In genomic region chr16:93678206-93678605, GRCm38 (mm10) we compare ENCODE assay signal across 18 mouse cellular contexts. TPM values are rescaled to one million over a fixed set of nuclear protein-coding genes. Genes with fewer than 3 reads are reported as not detected.
"Had no signal": no experiment of that assay in that cellular context is flagged by ENCODE, and none has a peak within 500 bp of the region (broad histone marks: within the 10 kb centered on the region; RNA-seq: fewer than 3 reads in every experiment).

No protein-coding gene starts in this region.

- ATAC-seq: midbrain, embryonic 13.5 days had no signal

- H3K4me2 ChIP-seq: kidney, embryonic 15.5 days; liver, embryonic 13.5 days; lung, embryonic 15.5 days; midbrain, embryonic 13.5 days; neural tube, embryonic 15.5 days had no signal

- H3K9ac ChIP-seq: kidney, embryonic 15.5 days; liver, embryonic 13.5 days; lung, embryonic 15.5 days; midbrain, embryonic 13.5 days; neural tube, embryonic 15.5 days had no signal

- H3K27ac ChIP-seq: kidney, embryonic 15.5 days; left cerebral cortex, adult 2 months; limb, embryonic 10.5 days; liver, embryonic 13.5 days; lung, embryonic 15.5 days; midbrain, embryonic 13.5 days; neural tube, embryonic 15.5 days had no signal

- H3K36me3 ChIP-seq: kidney, embryonic 15.5 days; limb, embryonic 10.5 days; liver, embryonic 13.5 days; lung, embryonic 15.5 days; midbrain, embryonic 13.5 days; neural tube, embryonic 15.5 days had no signal

- H3K4me3 ChIP-seq: kidney, embryonic 15.5 days; left cerebral cortex, adult 2 months; limb, embryonic 10.5 days; liver, embryonic 13.5 days; lung, embryonic 15.5 days; midbrain, embryonic 13.5 days; myocyte; neural tube, embryonic 15.5 days had no signal

- H3K9me3 ChIP-seq: kidney, embryonic 15.5 days; limb, embryonic 10.5 days; liver, embryonic 13.5 days; lung, embryonic 15.5 days; midbrain, embryonic 13.5 days; neural tube, embryonic 15.5 days had no signal

- DNase-seq: kidney, adult 2 months; kidney, postnatal 36 days; liver, embryonic 13.5 days; lung, postnatal 36 days; spleen, adult 18-20 months; thymus, adult 2 months; thymus, postnatal 25 days had no signal

RNA-seq across cellular contexts. Expression of gene Gm5678, which starts 50.3 kb away (rescaled TPM):
- polyA plus RNA-seq: kidney, adult 2 months; kidney, embryonic 15.5 days; limb, embryonic 10.5 days; limb, embryonic 14.5 days; liver, embryonic 13.5 days; lung, embryonic 15.5 days; midbrain, embryonic 13.5 days; myocyte; neural tube, embryonic 11.5 days; neural tube, embryonic 15.5 days; stomach, embryonic 14.5 days; testis, adult 2 months; thymus, adult 2 months had no signal
